Mouse (Mus musculus) layer of hippocampus, postnatal 25 days (tissue): ENCODE measurements at regions not wholly inside any gene's neighbourhood (a gene's known extent, or its start where the extent isn't known, plus 50 kb on each side); places are given as distances from the start of the nearest gene placed in this dataset.
A peak's percentile ranks its signal among the peaks of the same experiment; 100 is the strongest.
"Not testable (repeated sequence)": the region's sequence is repeated elsewhere in the genome, so short reads cannot be mapped to it uniquely, and the experiment has no call there.

ENCODE experiments used
- DNase-seq, 2 experiments: peaks; one replicate each; pipeline ENCODE4 v3.0.0; 2022; ENCODE audit warnings: mixed read lengths in 2 of 2, low spot score in 1 of 2; ENCODE audit errors: extremely low spot score in 1 of 2

GRCm38 (mm10) chr12:77836231-77836630, 357.8 kb upstream of the Gm6657 start:
- no peak for DNase-seq

- no peak for DNase-seq
Measured at GRCm38 (mm10) chr12:77841844-77842415, 352.1 kb upstream of the Gm6657 start.

- DNase-seq: no peak
Measured at GRCm38 (mm10) chr12:77852595-77853577, 341.2 kb upstream of the Gm6657 start.

- no peak for DNase-seq
Measured at GRCm38 (mm10) chr12:77854281-77855075, 339.6 kb upstream of the Gm6657 start.

- DNase-seq: no peak
Measured at GRCm38 (mm10) chr12:77855796-77856195, 338.2 kb upstream of the Gm6657 start.

- DNase-seq: peak; percentile 9 to 10
Measured at GRCm38 (mm10) chr12:77857281-77857680, 336.8 kb upstream of the Gm6657 start.

GRCm38 (mm10) chr12:77860769-77861557, 333.1 kb upstream of the Gm6657 start:
- no peak for DNase-seq

GRCm38 (mm10) chr12:77867947-77868495, 326.0 kb upstream of the Gm6657 start:
- no peak for DNase-seq

- no peak for DNase-seq
Measured at GRCm38 (mm10) chr12:77869296-77869695, 324.7 kb upstream of the Gm6657 start.

GRCm38 (mm10) chr12:77887335-77887734, 306.7 kb upstream of the Gm6657 start:
- DNase-seq: no peak

GRCm38 (mm10) chr12:77891452-77891851, 302.6 kb upstream of the Gm6657 start:
- DNase-seq: no peak

GRCm38 (mm10) chr12:77894238-77894637, 299.8 kb upstream of the Gm6657 start:
- DNase-seq: no peak

- no peak for DNase-seq
Measured at GRCm38 (mm10) chr12:77895508-77895907, 298.5 kb upstream of the Gm6657 start.

- DNase-seq: not testable (repeated sequence)
Measured at GRCm38 (mm10) chr12:77898974-77899373, 295.1 kb upstream of the Gm6657 start.

- no peak for DNase-seq
Measured at GRCm38 (mm10) chr12:77901254-77901653, 292.8 kb upstream of the Gm6657 start.

GRCm38 (mm10) chr12:77912863-77913554, 281.0 kb upstream of the Gm6657 start:
- no peak for DNase-seq

GRCm38 (mm10) chr12:77928729-77929128, 265.3 kb upstream of the Gm6657 start:
- no peak for DNase-seq

GRCm38 (mm10) chr12:77929571-77929970, 264.5 kb upstream of the Gm6657 start:
- no peak for DNase-seq

- DNase-seq: no peak
Measured at GRCm38 (mm10) chr12:77943960-77944359, 250.1 kb upstream of the Gm6657 start.
